Mouse (Mus musculus): ENCODE results near the gene Zbtb49.
A peak's percentile ranks its signal among the peaks of the same experiment; 100 is the strongest.

Zbtb49 gene

DNA sequence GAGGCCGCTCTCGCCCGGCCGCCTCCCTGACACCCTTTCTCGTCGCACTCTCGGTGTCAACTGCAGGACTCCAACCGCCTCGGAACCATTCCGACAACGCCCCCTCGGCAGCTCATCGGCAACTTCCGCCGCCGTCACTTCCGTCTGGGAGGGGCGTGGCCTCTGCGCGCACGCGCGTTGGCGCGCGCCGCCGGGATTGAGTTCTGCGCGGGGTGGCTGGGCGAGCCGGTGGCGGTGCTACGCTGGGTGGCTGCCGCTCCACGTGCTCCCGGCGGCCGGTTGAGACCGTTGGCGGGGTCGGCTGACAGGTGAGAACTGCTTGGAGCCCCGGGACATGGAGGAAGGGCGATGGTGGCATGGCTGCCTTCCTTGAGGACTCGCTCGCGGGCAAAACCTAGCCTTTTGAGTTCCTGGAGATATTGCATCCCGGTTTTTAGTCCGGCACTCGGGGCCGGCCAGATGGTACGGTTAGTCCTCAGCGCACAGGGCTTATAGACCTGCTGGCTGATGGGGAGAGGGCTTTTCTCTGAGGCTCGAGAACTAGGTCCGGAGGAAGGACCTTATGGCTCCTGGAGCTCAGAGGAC, at the start of gene Zbtb49, which contains the start of gene Lyar:
TSS of gene Zbtb49 (minus strand) at position 130 of the 585 bp plus-strand sequence.
TSS of gene Lyar (plus strand) at position 143 of the 585 bp plus-strand sequence.
- DNase-seq (ENCODE audit: low spot score in 2 of 2) = peak; percentile 87 to 88

DNA sequence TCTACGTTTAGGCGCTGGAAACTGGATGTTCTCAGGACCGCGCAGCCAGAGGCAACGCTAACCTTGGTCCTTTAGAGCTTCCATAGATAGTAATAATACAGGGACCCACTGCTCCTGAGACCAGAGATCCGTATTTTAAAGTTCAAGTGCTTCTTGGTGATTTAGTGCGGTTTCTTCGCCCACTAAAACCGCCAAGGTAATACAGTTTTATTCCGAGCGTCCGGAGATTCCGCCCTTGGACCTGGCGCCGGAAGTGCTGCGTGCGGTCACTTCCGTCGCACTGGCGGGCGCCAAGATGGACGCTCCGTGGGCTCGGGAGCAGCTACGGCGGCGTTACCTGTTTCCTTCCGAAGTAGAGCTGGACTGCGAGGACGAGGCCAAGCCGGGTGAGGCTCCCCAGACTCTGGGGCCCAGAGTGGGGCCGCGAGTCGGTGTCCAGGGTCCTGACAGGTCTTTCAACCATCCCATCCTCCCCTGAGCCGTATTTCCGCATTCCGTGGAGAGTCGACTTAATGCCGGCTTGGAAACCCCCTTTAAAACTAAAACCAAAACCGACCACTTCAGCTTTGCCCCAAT, 39.9 kb upstream of the Zbtb49 start, which contains the start of gene Tmem128:
TSS of gene Tmem128 (plus strand) at position 79 of the 576 bp plus-strand sequence.
- DNase-seq (ENCODE audit: low spot score in 2 of 2) = peak; percentile 43 to 54

DNA sequence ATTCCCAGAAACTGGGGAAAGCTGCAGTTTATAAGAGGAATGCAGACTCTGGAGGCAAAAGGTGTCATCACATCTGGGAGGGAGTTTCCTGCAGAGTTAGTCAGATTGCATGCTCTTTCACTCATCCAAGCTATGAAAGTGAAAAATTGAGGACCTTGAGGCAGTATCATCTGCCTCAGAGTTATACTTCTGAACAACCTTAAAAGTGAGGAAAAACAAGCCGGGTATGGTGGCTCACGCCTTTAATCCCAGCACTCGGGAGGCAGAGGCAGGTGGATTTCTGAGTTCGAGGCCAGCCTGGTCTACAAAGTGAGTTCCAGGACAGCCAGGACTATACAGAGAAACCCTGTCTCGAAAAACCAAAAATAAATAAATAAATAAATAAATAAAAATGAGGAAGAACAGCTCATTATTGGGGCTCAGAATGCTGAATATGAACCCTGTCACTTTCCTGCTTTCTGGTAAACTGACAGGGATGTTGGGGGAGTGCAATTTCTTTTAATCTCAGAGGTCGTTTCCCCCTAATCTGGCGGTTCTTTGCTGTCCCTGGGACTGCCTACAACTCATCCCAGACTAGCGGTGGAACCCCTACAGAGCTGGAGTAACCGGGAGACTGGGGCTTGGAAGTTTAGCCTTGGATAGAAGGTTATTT, 39.3 kb upstream of the Zbtb49 start:
- no peak for DNase-seq (ENCODE audit: low spot score in 2 of 2)

DNA sequence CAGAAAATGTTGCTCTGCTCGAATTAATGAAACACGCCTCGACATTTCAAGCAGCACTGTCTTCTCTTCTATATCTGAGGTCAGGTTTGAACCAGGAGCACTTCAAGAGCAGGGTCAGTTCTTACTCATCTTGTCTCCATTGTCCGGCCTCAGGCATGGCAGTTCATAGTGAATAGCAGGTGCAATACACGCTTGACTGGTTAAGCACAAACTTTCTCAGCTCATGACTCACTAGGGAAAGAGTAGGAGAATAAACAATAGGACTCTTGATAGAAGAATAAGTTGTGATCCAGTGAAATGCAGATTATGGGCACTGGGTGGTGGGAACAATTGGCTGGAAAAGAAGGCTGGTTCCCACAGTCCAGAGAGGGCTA, 38.5 kb upstream of the Zbtb49 start:
- DNase-seq (ENCODE audit: low spot score in 2 of 2) = no peak

DNA sequence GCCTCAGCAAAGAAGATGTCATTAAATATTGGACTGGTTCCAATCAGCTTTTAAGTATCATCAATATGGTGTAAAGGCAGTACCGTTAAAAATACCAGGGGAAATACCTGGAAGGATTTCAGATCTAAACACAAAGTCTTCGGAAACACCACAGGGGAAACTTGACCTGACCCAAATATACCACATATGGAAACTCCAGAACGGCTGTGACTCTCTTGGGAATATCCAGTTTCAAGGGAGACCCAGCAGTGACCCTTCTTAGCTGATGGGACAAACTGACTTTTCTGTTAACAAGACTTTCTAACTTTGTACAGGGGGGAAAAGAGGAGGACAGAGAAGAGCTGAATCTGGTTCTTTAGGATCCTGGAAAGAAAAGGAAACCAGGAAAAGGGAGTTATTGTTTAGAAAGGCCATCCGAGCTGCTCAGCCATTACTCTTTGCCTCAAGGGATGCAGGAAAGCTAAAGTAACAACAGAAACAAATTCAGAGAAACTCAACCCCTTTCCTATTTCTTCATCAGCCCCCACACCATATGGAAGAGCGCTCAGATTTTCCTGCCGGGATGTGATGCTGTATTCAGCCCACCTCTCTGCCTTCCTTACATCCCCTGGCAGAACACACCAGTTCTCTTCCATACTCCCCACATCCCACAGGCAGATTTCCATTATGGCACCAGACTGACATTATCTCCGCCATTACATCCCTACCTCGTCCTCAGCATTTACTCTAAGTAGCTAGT, 37.9 kb upstream of the Zbtb49 start:
- DNase-seq (ENCODE audit: low spot score in 2 of 2) = no peak

DNA sequence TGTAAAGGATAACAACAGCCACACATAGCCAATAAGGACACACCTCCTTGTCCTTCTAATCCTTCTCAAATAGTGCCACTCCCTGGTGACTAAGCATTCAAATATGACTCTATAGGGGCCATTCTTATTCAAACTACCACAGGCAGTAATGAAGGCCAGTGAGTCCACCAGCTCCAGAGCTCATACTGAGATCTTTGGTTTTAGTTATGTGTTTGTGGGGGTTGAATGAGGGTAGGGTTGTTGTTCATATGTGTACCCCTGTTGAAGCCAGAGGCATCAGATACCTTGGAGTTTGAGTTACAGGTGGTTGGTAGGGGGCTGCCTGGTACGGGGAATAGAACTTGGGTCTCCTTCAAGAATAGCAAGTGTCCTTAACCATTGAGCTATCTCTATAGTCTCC, 36.3 kb upstream of the Zbtb49 start:
- no peak for DNase-seq (ENCODE audit: low spot score in 2 of 2)

DNA sequence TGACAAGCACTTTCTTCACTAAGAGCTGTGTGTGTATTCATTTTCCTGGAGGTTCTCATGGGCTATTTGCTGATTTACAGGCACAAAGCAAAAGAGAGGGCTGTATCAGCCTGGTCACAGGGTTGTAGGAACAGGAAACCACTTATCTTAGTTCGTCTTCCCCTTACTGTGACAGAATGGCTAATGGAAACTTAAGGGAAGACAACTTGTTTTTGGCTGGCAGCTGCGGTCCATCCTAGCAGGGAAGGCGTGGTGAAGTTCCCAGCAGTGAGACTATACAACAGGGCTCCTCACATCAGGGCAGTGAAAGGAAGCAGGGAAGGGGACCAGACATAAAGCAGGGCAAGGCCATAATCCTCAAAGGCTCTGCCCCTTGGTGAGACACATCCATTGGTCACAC, 35.4 kb upstream of the Zbtb49 start:
- DNase-seq (ENCODE audit: low spot score in 2 of 2) = no peak

DNA sequence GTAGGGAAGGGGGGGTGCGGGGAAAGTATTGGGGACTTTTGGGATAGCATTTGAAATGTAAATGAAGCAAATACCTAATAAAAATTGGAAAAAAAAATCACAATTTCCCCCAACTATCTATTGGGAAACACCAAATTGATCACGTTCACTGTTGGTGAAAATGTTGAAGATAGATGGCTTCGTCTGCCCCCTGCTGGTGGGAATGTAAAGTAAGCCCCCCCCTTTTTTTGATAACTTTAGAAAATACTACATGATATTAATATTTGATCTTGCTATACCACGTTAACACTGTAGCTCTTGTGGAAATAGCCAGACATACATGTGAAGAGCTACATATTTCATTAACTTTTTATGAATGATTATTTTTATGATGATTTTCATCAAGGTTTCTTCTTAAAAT, 34.9 kb upstream of the Zbtb49 start:
- DNase-seq (ENCODE audit: low spot score in 2 of 2) = no peak

DNA sequence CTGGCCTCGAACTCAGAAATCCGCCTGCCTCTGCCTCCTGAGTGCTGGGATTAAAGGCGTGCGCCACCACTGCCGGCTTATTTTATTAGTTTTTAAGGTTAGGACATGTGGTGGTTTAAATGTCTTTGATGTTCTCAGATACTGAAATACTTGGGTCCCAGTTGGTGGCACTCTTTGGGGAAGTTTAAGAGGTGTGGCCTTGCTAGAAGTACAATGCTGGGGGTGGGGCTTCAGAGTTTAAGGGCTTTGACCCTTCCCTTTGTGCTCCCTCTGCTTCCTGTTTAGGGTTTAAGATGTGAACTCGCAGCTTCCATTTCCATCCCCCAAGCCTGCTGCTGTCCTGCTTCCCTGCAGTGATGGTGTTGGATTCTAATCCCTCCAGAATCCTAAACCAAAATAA, 21.7 kb upstream of the Zbtb49 start:
- DNase-seq (ENCODE audit: low spot score in 2 of 2) = no peak

DNA sequence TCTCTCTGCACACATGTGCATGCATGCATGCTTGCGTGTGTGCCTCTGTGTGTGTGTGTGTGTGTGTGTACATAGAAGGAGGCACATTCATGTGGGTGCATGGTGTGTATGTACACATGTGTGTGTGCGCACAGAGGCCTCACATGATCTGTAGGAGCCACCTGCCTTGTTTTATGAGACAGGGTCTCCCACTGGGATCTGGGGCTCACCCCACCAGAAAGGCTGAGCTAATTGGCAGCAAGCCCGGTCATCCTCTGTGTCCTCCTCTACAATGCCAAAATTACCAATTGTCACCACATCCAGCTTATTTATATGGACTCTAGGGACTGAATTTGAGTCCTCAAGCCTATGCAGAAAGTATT, 21.2 kb upstream of the Zbtb49 start:
- DNase-seq (ENCODE audit: low spot score in 2 of 2) = no peak

DNA sequence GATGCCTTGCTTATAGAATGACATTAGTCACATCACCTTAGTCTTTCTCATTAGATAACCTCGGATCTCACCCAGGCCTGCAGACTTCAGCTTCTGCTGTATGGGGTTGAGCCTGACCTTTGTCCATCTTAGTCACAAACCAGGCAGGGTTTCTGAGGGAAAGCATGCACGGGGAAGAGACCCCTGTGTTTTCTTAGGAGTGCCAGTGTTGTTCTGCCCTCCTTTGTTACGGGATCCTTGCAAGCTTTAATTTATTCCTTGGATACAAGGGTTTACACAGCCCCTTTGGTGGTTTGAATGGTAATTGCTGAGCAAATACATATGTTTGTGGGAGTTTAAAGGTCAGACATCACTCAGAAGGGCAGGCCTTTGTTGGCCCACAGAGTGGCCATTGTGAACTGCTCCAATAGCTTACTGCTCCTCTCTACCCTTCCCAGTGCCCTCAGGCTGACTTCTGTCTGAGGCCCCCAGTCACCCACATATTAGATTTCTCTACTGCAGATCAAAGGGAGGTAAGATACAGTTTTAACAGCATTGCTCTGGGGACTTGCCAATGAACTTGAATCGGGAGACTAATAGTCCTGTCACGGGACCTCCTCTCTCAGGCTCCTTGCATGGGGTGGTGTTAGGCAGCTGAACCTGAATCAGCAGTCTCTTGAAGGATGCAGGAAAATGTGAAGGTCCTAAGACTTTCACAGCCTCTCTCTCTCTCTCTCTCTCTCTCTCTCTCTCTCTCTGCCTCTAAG, 20.6 kb upstream of the Zbtb49 start:
- DNase-seq (ENCODE audit: low spot score in 2 of 2) = no peak

DNA sequence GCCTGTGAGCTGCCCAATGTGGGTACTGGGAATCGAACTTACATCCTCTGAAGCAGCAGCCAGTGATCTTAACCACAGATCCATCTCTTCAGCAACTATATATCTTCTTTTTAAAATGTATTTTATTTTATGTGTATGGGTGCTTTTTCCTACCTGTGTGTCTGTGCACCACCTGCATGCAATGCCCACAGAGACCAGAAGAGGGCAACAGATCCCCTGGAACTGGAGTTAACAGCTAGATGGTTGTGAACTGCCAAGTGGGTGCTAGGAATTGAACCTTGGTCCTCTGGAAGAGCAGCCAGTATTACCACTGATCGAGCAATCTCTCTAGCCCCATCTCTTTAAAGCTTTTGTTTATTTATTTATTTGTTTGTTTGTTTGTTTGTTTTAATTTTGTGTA, 16.4 kb upstream of the Zbtb49 start:
- no peak for DNase-seq (ENCODE audit: low spot score in 2 of 2)

DNA sequence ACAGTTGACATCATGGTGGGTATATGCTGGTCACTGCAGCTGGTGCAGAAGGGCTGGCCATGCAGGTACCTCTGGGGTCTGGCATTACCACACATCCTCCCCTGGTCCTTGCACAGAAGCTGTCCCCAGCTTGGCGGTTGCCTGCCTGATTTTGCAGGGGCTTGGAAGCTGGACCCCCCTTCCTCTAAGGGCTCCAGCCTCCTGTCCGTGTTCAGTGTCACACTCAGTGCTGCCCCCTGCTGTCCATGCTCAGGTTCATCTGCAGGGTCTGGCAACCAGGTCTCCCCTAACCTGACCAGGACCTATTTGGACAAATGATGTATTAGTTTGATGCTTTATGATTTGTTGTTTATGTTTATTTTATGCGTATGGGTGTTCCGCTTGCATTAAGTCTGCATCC, 15.2 kb upstream of the Zbtb49 start:
- no peak for DNase-seq (ENCODE audit: low spot score in 2 of 2)

DNA sequence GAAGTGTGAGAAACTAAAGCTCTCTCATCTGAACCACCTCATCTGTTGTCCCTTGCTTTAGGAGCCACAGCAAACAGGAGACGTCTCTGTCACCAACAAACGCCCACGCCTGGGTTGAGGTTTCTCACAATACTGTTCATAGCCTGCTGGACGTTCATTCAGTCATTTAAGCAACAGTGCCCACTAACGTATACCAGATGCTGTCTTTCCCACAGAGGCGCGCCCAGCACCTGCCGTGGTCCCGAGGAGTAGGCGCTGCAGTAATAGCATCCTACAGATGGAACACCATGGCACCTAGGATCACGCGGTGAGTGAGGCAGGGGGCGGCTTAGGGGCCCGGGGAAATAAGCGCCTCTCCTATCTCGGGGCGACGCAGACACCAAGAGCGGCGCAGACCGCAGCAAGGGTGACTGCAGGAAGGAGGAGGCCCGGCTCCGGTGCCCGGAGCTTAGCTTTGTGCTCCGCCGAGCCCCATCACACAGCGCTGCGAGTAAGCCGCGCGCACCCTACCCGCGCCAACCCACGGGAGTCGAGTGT, 418 bp downstream of the Zbtb49 start:
- DNase-seq (ENCODE audit: low spot score in 2 of 2) = peak; percentile 53 to 55

DNA sequence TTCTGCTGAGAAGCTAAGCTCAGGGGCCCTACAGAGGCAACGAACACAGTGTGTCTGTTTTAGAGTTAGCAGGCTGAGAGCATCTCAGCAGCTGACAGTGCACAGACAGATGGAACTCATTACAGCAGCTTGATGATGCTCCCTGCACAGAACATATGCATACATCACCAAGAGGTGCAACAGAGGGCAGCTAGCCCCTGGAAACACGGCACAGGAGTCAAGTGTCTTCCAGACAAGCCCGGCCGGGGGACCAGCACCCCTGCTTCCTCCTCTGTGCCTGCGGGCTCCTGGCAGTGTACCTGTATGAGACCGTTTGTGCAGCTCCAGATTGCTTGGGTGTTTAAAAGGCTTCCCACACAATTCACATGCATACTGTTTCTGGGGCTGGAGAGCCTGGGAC, 7.2 kb downstream of the Zbtb49 start:
- no peak for DNase-seq (ENCODE audit: low spot score in 2 of 2)

DNA sequence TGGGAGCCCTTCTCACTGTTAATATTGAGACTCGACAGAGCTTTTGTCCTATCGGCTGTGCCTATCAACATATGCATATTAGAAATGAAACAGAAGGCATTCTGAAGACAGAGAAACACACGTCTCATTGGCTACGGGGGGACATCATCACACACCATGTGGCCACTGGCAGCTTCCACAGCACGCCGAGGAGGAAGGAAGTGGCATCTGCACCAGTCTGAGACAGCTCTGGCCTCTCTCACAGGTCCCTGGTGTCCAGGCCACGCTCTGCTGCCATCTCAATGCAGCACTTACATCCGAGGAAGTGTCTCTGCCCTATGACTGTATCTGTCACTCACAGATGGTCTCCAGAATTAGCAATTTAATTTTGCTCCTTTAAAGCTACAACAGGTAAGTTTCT, 8.6 kb downstream of the Zbtb49 start:
- DNase-seq (ENCODE audit: low spot score in 2 of 2) = no peak

DNA sequence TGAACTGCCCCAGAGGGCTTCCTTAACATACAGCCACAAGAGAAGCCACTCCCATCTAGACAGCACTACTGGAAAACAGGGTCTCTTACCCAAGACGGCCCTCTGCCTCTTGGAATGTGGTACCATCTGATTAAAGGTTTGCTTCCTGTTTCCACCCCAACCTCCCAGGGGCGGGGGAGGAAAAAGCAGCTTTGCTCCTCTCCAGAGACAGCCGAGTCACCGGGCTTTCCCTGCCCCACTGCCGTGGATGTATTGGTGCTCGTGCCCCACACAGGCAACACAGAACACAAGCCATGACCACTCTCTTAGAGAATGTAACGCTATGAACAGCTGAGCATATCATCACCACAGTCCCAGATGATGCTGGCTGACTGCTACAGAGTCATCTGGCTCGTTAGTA, 11.3 kb downstream of the Zbtb49 start:
- no peak for DNase-seq (ENCODE audit: low spot score in 2 of 2)

DNA sequence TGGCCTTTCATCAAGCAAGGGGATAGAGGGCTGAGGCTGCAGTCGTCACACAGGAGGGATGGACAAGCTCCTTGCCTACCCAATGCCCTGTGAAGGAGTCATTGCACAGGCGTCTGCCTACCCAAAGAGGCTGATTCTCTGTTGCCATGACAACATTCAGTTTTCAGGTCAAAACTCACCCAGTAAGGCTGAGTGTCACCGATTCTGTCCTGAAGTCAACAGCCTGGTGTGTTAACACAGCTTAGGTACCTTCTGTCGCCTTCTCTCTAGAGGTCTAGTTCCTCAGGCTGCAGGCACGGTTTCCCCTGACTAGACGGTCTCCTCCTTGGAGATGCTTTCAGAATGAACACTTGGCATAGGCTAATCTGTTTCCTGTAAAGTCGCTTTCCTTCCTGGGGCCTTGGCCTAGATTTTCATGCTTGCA, 14.9 kb downstream of the Zbtb49 start:
- DNase-seq (ENCODE audit: low spot score in 2 of 2) = peak in 1 of 2 experiments; percentile 16

DNA sequence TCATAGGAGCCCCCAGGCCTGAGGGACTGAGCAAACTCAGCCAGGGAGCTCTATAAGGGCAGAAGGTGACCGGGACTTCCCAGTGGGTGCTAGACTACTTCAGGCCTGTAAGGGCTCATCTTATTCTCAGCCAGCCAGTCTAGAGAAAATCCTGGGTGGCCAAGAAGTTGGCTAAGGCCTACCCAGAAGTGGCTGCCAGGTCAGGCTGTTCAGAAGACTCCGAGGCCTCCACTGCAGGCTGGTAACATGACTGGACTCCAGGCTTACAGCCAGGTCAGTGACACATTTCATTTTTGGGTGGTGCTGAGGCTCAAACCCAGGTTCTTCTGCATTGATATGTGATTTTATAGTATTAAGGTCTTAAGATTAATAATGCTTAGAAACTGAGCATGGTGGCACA, 20.6 kb downstream of the Zbtb49 start:
- DNase-seq (ENCODE audit: low spot score in 2 of 2) = no peak

DNA sequence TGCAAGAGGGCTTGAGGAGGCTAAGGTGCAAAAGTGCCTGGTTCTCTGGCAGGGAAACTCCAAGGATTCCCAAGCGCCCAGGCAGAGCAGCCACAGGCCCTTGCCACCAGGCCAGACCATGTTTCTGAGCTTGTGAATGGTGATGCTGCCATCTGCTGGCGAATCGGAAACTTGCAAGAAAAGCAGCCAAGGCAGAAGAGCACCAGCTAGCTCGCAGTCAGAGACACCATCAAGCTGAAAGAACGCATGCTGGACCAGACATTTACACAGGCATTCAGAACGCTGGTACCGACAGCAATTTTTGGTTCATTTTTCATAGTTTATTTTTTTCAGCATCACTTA, 22.8 kb downstream of the Zbtb49 start:
- peak; percentile 74 to 75 for DNase-seq (ENCODE audit: low spot score in 2 of 2)

DNA sequence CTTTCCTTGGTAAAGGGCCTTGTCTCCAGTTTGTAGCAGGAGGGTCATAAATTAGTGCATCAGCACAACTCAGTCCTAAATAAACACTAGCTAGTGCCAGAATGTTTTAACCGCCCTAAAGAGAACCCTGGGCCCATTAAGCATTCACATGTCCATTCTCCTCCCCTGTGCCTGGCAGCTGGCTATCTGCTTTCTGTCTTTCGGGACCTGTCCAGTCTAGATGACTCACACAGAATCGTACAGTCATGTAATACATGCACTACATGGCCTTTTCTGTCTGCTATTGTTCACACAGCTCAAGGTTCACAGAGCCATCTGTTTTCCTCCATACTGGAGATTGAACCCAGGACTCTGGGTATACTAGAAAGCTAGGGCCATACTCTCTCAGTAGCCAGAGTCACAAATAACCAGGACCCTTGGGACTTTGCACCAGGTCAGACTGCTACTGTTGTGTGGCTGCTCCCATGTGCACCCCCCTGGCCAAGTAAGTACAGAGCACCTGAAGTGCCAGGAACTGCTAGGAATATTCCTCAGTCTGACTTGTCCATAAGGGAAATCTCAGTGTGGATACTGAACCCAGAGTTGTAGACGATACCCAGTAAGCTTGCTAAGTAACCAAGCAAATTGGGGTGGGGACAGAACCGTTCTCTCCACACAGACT, 23.3 kb downstream of the Zbtb49 start:
- no peak for DNase-seq (ENCODE audit: low spot score in 2 of 2)

Measured in right cerebral cortex, postnatal 36 days (tissue).